In the genomic region with DNA sequence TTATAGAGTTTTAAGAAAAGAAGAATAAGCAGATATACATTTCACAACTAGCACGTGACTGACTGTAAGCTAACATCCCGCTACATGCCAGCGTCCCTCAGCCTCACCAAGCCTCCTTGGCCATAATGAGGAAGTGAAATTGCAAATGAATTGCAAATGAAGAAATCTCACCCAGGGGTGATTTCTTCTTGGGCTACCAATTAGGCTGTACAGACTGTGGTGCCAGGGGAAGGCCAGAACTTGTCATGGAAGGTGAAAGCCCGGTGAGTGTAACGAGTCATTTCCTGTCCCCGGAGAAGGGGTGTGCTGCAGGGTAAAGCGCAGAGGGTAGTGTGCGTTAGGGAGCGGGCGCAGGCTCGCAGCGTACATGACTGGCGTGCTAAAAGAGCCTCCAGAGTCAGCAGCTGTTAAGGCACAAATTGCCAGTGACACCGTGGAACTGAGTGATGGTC, we compare ENCODE assay signal across 9 mouse cellular contexts. TPM values are rescaled to one million over a fixed set of nuclear protein-coding genes. Genes with fewer than 3 reads are reported as not detected.
DNase-seq lines count a peak whose midpoint lies in the region; ATAC-seq and TF ChIP-seq lines count a peak whose summit lies in the region.
"Had no signal": no experiment of that assay in that cellular context is flagged by ENCODE, and none has a peak within 500 bp of the region (broad histone marks: within the 10 kb centered on the region; RNA-seq: fewer than 3 reads in every experiment).

No protein-coding gene starts in this region.

- H3K27me3 ChIP-seq in hindbrain, embryonic 16.5 days (replicated peaks; ENCODE audit: control insufficient read depth, insufficient read depth, low read length), result no peaks in the 10 kb centered on the region

- no peaks in the 10 kb centered on the region for H3K4me1 ChIP-seq in lung, adult 2 months (ENCODE audit: control insufficient read depth, insufficient read depth, low read length)
- H3K4me1 ChIP-seq in hindbrain, embryonic 16.5 days (ENCODE audit: control insufficient read depth, insufficient read depth, low read depth, low read length), result no peaks in the 10 kb centered on the region

- ATAC-seq in hindbrain, embryonic 16.5 days, result peak; percentile 80
- ATAC-seq in cerebellum, adult (ENCODE audit: insufficient number of reproducible peaks, low FRiP score, low TSS enrichment), result no peak
- ATAC-seq: Patski had no signal

- peak overlapping the region; percentile 36; the same call in 1 of the 2 replicates for H3K9ac ChIP-seq in hindbrain, embryonic 16.5 days (ENCODE audit: low read depth, low read length)

- H3K4me2 ChIP-seq in hindbrain, embryonic 16.5 days (ENCODE audit: low read length), result peak overlapping the region; percentile 48

- H3K9me3 ChIP-seq in hindbrain, embryonic 16.5 days (ENCODE audit: control insufficient read depth, low read length), result no peaks in the 10 kb centered on the region

- no peak for TF ChIP-seq CTCF in lung, adult 2 months (IDR thresholded peaks at IDR 0.05; ENCODE audit: insufficient read depth, low read length)

- TF ChIP-seq POLR2A in lung, adult 2 months (IDR thresholded peaks at IDR 0.05; ENCODE audit: borderline replicate concordance, extremely low read depth, low read depth, low read length), result no peak

- peak; percentile 18 to 26 for DNase-seq in lung, adult 18-20 months
- no peak for DNase-seq in lung, adult 2 months
- peak; percentile 57 for DNase-seq in lung, postnatal 25 days (ENCODE audit: low spot score)
- peak; percentile 30 for DNase-seq in spleen, adult 12 weeks (ENCODE audit: low spot score)
- no peak for DNase-seq in urinary bladder, adult 2 months (ENCODE audit: low spot score)
- DNase-seq in thymus, postnatal 25 days, result no peak

- no peak overlapping the region for H3K4me3 ChIP-seq in lung, adult 2 months (replicated peaks; ENCODE audit: extremely low read depth, low read depth, low read length)
- peak overlapping the region; percentile 27 for H3K4me3 ChIP-seq in hindbrain, embryonic 16.5 days (ENCODE audit: low read length)

- no peaks in the 10 kb centered on the region for H3K36me3 ChIP-seq in hindbrain, embryonic 16.5 days (ENCODE audit: control insufficient read depth, insufficient read depth, low read length)

- WGBS in lung, adult 2 months, result 31% methylated on average over 14 of the region's 14 CpGs
- WGBS in hindbrain, embryonic 16.5 days, result 19% methylated on average over 14 of the region's 14 CpGs

- H3K27ac ChIP-seq in hindbrain, embryonic 16.5 days (ENCODE audit: low read depth, low read length), result no peak overlapping the region

RNA-seq across cellular contexts. Expression of gene Mfsd1, which starts 25.3 kb away (rescaled TPM):
- polyA plus RNA-seq in lung, adult 2 months (2012; rRNA removed), result 45.2 and 47.6 TPM in 2 replicates
- 34.9 and 36.5 TPM in 2 replicates for polyA plus RNA-seq in hindbrain, embryonic 16.5 days (2015; fragmentation: Nextera tagmentation; extraction: Ambion mirVana)
- 41.6 and 42.2 TPM in 2 replicates for polyA plus RNA-seq in urinary bladder, adult 2 months (2012; rRNA removed)

RNA-seq across cellular contexts. Expression of gene Rarres1, which starts 41.9 kb away (rescaled TPM):
- polyA plus RNA-seq in lung, adult 2 months (2012; rRNA removed), result 1.1 and 2.3 TPM in 2 replicates
- polyA plus RNA-seq in hindbrain, embryonic 16.5 days (2015; fragmentation: Nextera tagmentation; extraction: Ambion mirVana), result 2.4 and 2.7 TPM in 2 replicates
- polyA plus RNA-seq in urinary bladder, adult 2 months (2012; rRNA removed), result 0.55 and 0.91 TPM in 2 replicates
- polyA plus RNA-seq: Patski had no signal

Comparison
In these comparisons a context has a peak if more than half of its experiments do, and no peak if none do; other contexts are left out.
1. DNase-seq: peak in lung, adult 18-20 months (2 of 2), lung, postnatal 25 days (single experiment) and spleen, adult 12 weeks (single experiment); none in lung, adult 2 months (single experiment), urinary bladder, adult 2 months (single experiment) and thymus, postnatal 25 days (single experiment).